Mouse (Mus musculus): ENCODE results near the gene Twistnb. TPM values are rescaled to one million over a fixed set of nuclear protein-coding genes. Genes with fewer than 3 reads are reported as not detected.

The Twistnb gene
- polyA plus RNA-seq (2017; shearing (Covaris generic)) = 10 to 100 TPM; 26.3 to 52.2 TPM

GRCm38 (mm10) chr12:33429387-33430160, at the start of gene Twistnb:
Gene Twistnb, plus strand, starts transcription at chr12:33429635.
- peak; percentile 82 for ATAC-seq

GRCm38 (mm10) chr12:33388842-33389241, 40.6 kb upstream of the Twistnb start:
- peak; percentile 63 for ATAC-seq

- no peak for ATAC-seq
Measured at GRCm38 (mm10) chr12:33390844-33391560, 38.4 kb upstream of the Twistnb start.

GRCm38 (mm10) chr12:33394804-33395623, 34.4 kb upstream of the Twistnb start, which contains the start of gene Efcab10:
Gene Efcab10, plus strand, starts transcription at chr12:33394854.
- no peak for ATAC-seq

- no peak for ATAC-seq
Measured at GRCm38 (mm10) chr12:33403265-33403693, 26.2 kb upstream of the Twistnb start.

- ATAC-seq = no peak
Measured at GRCm38 (mm10) chr12:33404996-33405395, 24.4 kb upstream of the Twistnb start.

DNA sequence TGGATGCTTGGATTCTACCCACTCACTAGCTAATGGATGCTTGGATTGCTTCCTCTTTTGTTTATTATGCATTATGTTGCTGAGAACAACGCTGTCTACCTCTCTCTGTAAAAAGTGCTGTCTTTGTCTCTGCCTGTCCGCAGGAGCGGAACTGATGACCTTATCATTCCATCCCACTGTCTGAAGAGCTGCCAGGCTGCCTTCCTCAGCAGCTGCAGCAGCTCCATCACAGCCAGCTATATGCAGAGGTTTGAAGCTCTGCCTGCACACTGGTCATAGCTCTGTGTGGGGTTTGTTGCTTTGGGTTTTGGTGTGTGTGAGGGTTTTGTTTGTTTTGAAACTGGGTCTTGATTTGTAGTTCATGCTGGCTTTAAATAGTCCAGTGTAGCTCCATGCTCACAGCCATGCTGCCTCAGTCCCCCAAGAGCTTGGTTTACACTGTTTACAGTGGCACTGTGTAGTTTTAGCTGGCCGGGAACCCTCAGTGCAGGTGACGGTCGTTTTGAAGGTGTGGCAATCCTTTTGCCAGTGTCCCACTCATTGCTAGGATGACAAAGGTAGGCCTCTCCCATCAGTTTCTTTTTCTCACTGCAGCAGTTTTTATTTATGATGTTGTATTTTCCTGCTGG, 23.9 kb upstream of the Twistnb start:
- no peak for ATAC-seq

DNA sequence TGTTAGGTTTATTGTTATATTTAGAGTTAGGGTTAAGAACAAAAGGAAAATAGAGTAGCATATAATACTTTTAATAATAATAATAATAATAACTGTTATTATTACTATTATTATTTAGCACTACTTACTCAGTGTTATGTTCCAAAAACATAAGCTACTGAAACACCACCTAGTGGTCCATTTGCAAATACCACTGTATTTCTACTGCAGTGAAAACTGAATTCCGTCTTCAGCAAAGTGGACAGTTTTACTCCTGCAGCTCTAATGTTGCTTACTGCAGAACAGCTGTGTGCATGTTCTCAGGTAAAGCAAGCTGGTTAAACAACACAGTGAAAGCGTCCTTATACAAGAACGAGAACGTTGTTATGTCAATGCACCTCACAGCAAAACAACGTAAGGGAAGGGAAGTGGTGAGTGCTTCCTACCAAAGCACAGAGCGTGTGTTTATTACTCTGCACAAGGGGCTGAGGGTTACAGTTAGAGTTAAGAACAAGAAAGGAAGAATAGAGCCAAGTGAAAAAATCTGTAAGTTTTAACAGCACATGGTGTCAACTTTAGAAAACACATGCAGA, 17.8 kb upstream of the Twistnb start:
- ATAC-seq = peak; percentile 71

DNA sequence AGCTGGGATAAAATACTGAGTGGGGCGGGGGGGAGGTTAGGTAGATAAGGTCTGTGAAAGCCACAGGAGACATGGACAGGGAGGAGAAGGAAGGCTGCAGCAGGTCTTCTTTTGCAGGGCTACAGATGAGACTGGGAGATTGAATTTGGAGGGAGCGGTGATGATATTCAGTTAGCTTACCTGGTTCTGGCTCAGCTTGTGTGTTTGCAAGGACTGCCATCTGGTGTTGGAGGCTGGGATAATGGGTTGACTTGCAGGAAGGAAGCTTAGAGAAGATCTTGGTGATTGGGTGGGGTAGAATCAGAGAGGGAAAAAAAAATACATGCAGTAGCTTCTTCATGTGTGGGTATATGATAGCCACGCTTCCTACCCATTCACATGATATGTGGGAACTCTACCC, 5.1 kb upstream of the Twistnb start:
- peak; percentile 25 for ATAC-seq

GRCm38 (mm10) chr12:33427293-33427692, 2.1 kb upstream of the Twistnb start:
- no peak for ATAC-seq

DNA sequence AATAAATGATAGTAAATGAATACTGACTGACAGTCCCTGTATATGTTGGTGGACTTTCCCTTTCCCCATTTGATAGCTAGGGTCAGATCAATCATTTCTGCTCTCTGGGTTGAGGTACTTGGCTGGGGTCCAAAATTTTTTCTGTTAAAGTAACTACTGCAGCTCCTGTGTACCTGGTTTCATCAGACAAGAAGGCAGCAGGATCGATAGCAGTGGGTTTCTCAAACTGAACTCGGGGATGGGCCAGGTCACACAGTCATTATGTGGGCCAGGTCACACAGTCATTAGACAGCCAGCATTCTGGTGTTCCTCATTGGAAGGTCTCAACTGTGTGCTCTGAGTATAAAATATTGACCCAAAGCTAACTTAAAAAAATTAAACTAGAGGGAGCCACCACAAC, 1.7 kb upstream of the Twistnb start:
- no peak for ATAC-seq

GRCm38 (mm10) chr12:33433812-33434211, 4.4 kb downstream of the Twistnb start:
- ATAC-seq = peak; percentile 61

DNA sequence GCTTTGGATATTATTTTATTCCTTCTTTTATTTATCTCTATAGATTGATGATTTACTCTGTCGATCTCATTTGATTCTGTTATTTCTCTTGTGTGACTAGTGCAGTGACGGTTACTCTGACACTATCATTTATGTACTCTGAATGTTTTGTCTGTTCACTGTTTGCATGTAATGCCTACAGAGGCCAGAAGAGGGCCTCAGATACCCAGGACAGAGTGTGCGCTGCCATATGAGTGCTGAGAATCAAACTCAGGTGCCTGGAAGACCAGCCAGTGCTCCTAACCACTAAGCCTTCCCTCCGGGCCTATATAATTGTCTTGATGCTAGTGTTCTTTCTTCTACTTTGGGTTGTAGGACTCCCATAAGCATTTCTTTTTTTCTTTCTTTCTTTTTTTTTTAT, 5.3 kb downstream of the Twistnb start:
- ATAC-seq = no peak

GRCm38 (mm10) chr12:33455418-33455817, 26.0 kb downstream of the Twistnb start:
- no peak for ATAC-seq

GRCm38 (mm10) chr12:33456242-33456641, 26.8 kb downstream of the Twistnb start:
- ATAC-seq = no peak

DNA sequence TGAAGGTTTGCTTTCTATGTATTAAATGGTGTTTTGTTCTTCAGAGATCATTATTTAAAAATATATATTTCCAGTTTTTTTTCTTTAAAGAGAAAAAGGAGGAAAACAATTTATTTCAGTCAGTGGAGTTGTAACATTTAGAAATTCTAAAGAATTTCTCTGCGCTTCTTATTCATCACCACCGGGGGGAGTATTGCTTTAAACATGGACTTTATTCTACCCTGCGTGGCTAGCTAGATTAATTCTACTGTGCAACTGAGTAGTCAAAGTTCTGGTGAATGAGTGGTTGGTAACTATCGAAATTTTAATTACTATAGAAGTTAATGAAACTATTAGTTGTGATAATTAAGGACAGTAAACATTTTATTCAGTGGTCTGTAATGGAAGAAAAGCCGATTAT, 51.5 kb downstream of the Twistnb start:
- ATAC-seq = no peak

DNA sequence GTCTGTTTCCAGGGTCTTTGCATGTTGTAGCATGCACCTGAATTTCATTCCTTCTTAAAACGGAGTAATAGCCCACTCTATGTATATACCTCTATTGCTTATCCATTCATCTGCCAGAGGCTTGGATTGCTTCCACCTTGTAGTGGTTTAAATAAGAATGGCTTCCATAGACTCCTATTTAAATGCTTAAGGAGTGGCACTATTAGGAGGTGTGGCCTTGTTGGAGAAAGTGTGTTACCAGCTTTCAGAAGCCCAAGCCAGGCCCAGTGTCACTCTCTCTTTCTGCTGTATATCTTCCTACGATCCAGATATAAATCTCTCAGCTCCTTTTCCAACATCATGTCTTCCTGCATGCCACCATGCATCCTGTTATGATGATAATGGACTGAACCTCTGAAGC, 53.5 kb downstream of the Twistnb start:
- ATAC-seq = no peak

Other genes with a start within 250 kb of the Twistnb start
- gene Efcab10, start 34.8 kb upstream of the Twistnb start, polyA plus RNA-seq (2017; shearing (Covaris generic)) = not detected

All from activated CD4-positive, CD25-positive, alpha-beta regulatory T cell, adult 4 months (primary cell).